Mouse (Mus musculus): ENCODE results near the gene Heyl. TPM values are rescaled to one million over a fixed set of nuclear protein-coding genes. Genes with fewer than 3 reads are reported as not detected.

Gene Heyl
- total and polyA plus RNA-seq, 3 experiments, result not detected

- Histone ChIP-seq H3K79me2 (ENCODE audit: control insufficient read depth, insufficient read depth, low read length, poor library complexity) (no peaks in the 10 kb centered on the region), H3K36me3 (ENCODE audit: control insufficient read depth in 1 of 2, insufficient read depth in 2 of 2, low read length in 2 of 2) (no peaks in the 10 kb centered on the region), H3K27me3 (ENCODE audit: control insufficient read depth in 1 of 2, insufficient read depth in 2 of 2, low read length in 2 of 2) (peaks cover 11 to 30% of the 10 kb centered on the region in 2 experiments), H3K9me3 (replicated peaks; ENCODE audit: insufficient read depth, low read length) (no peaks in the 10 kb centered on the region), H3K27ac (ENCODE audit: control insufficient read depth, low read depth, low read length) (no peak overlapping the region), H3K9ac (ENCODE audit: control insufficient read depth, low read depth, low read length, poor library complexity, severe bottlenecking) (no peak overlapping the region), H3K4me3 (ENCODE audit: control insufficient read depth in 1 of 2, insufficient read depth in 1 of 2, low read depth in 2 of 2, low read length in 2 of 2) (no peak overlapping the region), H3K4me1 (ENCODE audit: control insufficient read depth in 1 of 2, insufficient read depth in 2 of 2, low read length in 2 of 2) (no peaks in the 10 kb centered on the region)
- no peak for DNase-seq (ENCODE audit: low read depth, low spot score)
- no peak for TF ChIP-seq TBP (IDR thresholded peaks at IDR 0.05; ENCODE audit: low read depth, low read length)
- no peak for TF ChIP-seq MYB (IDR thresholded peaks at IDR 0.05; ENCODE audit: low read depth, low read length)
- TF ChIP-seq GATA1 (IDR thresholded peaks at IDR 0.05; ENCODE audit: low read depth, low read length), result no peak
- no peak for TF ChIP-seq GABPA (IDR thresholded peaks at IDR 0.05; ENCODE audit: low read depth, low read length)
- no peak for TF ChIP-seq USF2 (IDR thresholded peaks at IDR 0.05; ENCODE audit: borderline replicate concordance in 1 of 2, insufficient read depth in 1 of 2, low read depth in 1 of 2, low read length in 2 of 2)
- no peak for TF ChIP-seq MXI1 (IDR thresholded peaks at IDR 0.05; ENCODE audit: low read depth, low read length)
- no peak for TF ChIP-seq TAL1 (IDR thresholded peaks at IDR 0.05; ENCODE audit: low read length)
- TF ChIP-seq UBTF (IDR thresholded peaks at IDR 0.05; ENCODE audit: borderline replicate concordance, insufficient read depth, low read depth, low read length), result no peak
- no peak for TF ChIP-seq JUND (IDR thresholded peaks at IDR 0.05; ENCODE audit: low read depth, low read length)
Measured at GRCm38 (mm10) chr4:123211453-123211852, 21.9 kb upstream of the Heyl start.

- peaks cover 11 to 29% of the 10 kb centered on the region in 2 experiments for H3K27me3 ChIP-seq (ENCODE audit: control insufficient read depth in 1 of 2, insufficient read depth in 2 of 2, low read length in 2 of 2)
- H3K4me3 ChIP-seq (ENCODE audit: control insufficient read depth in 1 of 2, insufficient read depth in 1 of 2, low read depth in 2 of 2, low read length in 2 of 2), result no peak overlapping the region
- no peaks in the 10 kb centered on the region for H3K36me3 ChIP-seq (ENCODE audit: control insufficient read depth in 1 of 2, insufficient read depth in 2 of 2, low read length in 2 of 2)
- H3K4me1 ChIP-seq (ENCODE audit: control insufficient read depth in 1 of 2, insufficient read depth in 2 of 2, low read length in 2 of 2), result no peaks in the 10 kb centered on the region
- no peak for DNase-seq (ENCODE audit: low read depth, low spot score)
- no peak overlapping the region for H3K27ac ChIP-seq (ENCODE audit: control insufficient read depth, low read depth, low read length)
- TF ChIP-seq TAL1 (IDR thresholded peaks at IDR 0.05; ENCODE audit: low read length) (no peak), MXI1 (IDR thresholded peaks at IDR 0.05; ENCODE audit: low read depth, low read length) (no peak), POLR2AphosphoS2 (IDR thresholded peaks at IDR 0.05; ENCODE audit: low read length) (no peak), CTCF (IDR thresholded peaks at IDR 0.05 in 2 of 3, conservative IDR thresholded peaks at IDR 0.05 in 1 of 3; ENCODE audit: control insufficient read depth in 1 of 3, insufficient read depth in 1 of 3, low read depth in 2 of 3, low read length in 3 of 3, poor library complexity in 1 of 3, severe bottlenecking in 1 of 3) (no peak), SMC3 (IDR thresholded peaks at IDR 0.05; ENCODE audit: low read depth, low read length) (no peak), BHLHE40 (IDR thresholded peaks at IDR 0.05; ENCODE audit: borderline replicate concordance, low read depth, low read length) (no peak), POLR2A (IDR thresholded peaks at IDR 0.05; ENCODE audit: control insufficient read depth in 1 of 2, insufficient read depth in 1 of 2, low read depth in 1 of 2, low read length in 2 of 2, poor library complexity in 1 of 2) (no peak), USF2 (IDR thresholded peaks at IDR 0.05; ENCODE audit: borderline replicate concordance in 1 of 2, insufficient read depth in 1 of 2, low read depth in 1 of 2, low read length in 2 of 2) (no peak), MYC (IDR thresholded peaks at IDR 0.05; ENCODE audit: low read depth, low read length) (no peak), E2F4 (IDR thresholded peaks at IDR 0.05; ENCODE audit: borderline replicate concordance, low read depth, low read length) (no peak), MEF2A (IDR thresholded peaks at IDR 0.05; ENCODE audit: extremely low read depth, insufficient replicate concordance, low read depth, low read length, poor library complexity, severe bottlenecking) (no peak), CHD1 (IDR thresholded peaks at IDR 0.05; ENCODE audit: low read depth, low read length) (no peak), TCF12 (IDR thresholded peaks at IDR 0.05; ENCODE audit: low read depth, low read length) (no peak), MYB (IDR thresholded peaks at IDR 0.05; ENCODE audit: low read depth, low read length) (no peak), GABPA (IDR thresholded peaks at IDR 0.05; ENCODE audit: low read depth, low read length) (no peak), ETS1 (IDR thresholded peaks at IDR 0.05; ENCODE audit: low read depth, low read length) (no peak), USF1 (IDR thresholded peaks at IDR 0.05; ENCODE audit: low read depth, low read length) (no peak)
- H3K79me2 ChIP-seq (ENCODE audit: control insufficient read depth, insufficient read depth, low read length, poor library complexity), result no peaks in the 10 kb centered on the region
- H3K9ac ChIP-seq (ENCODE audit: control insufficient read depth, low read depth, low read length, poor library complexity, severe bottlenecking), result no peak overlapping the region
- no peaks in the 10 kb centered on the region for H3K9me3 ChIP-seq (replicated peaks; ENCODE audit: insufficient read depth, low read length)
Measured at GRCm38 (mm10) chr4:123212330-123212729, 21.0 kb upstream of the Heyl start.

Data from MEL (cell line).